Mouse (Mus musculus) hindbrain, embryonic 12.5 days (tissue): ENCODE results near the gene Zfc3h1. TPM values are rescaled to one million over a fixed set of nuclear protein-coding genes. Genes with fewer than 3 reads are reported as not detected.
A peak's percentile ranks its signal among the peaks of the same experiment; 100 is the strongest.

Source experiments
- ATAC-seq: fragments of 200-750 bp; cut with Nextera tagmentation; 2 replicates; pipeline ENCODE4 v1.8.0; 2017; ENCODE audit warnings: moderate TSS enrichment; ENCODE audit not compliant: low FRiP score
- H3K27ac ChIP-seq: fragments of 300-500 bp; sonication (generic); 2 replicates; pipeline ENCODE4 v1.5.1; 2016; ENCODE audit warnings: mild to moderate bottlenecking
- H3K27me3 ChIP-seq: fragments of 300-500 bp; sonication (generic); 2 replicates; pipeline ENCODE4 v1.6.1; 2016; ENCODE audit warnings: mild to moderate bottlenecking
- H3K36me3 ChIP-seq: fragments of 300-500 bp; sonication (generic); 2 replicates; pipeline ENCODE4 v1.6.1; 2016; ENCODE audit warnings: mild to moderate bottlenecking
- H3K4me1 ChIP-seq: fragments of 300-500 bp; sonication (generic); 2 replicates; pipeline ENCODE4 v1.6.1; 2016
- H3K4me2 ChIP-seq: fragments of 300-500 bp; sonication (generic); replicated peaks from 2 replicates; pipeline ENCODE4 v1.6.1; 2016; ENCODE audit warnings: mild to moderate bottlenecking
- H3K4me3 ChIP-seq: fragments of 300-500 bp; sonication (generic); 2 replicates; pipeline ENCODE4 v1.5.1; 2016; ENCODE audit warnings: mild to moderate bottlenecking
- H3K9ac ChIP-seq: fragments of 300-500 bp; sonication (generic); 2 replicates; pipeline ENCODE4 v1.6.1; 2016; ENCODE audit warnings: mild to moderate bottlenecking, moderate library complexity
- H3K9me3 ChIP-seq: fragments of 300-500 bp; sonication (generic); replicated peaks from 2 replicates; pipeline ENCODE4 v1.6.1; 2016; ENCODE audit warnings: mild to moderate bottlenecking
- WGBS: fragments of 180-500 bp; shearing (Covaris S2); methylation state at CpG from one replicate; pipeline ENCODE4 v1.1.7; 2016; 5-methylcytosine and 5-hydroxymethylcytosine counted together
- polyA plus RNA-seq: library from polyadenylated mRNA; unstranded; fragments of >200 nt; fragmentation: Nextera tagmentation; extraction: Ambion mirVana; gene quantifications from 2 replicates; pipeline ENCODE4 v1.2.1, GENCODE M21; 2016

Gene Zfc3h1
- polyA plus RNA-seq: 26.3 and 28.2 TPM in 2 replicates

GRCm38 (mm10) chr10:115384221-115385017, at the start of gene Zfc3h1, which contains the start of gene Thap2:
Gene Zfc3h1 (plus strand): TSS chr10:115384959.
Gene Thap2 (minus strand): TSS chr10:115384443.
- Histone ChIP-seq H3K4me3 (peak within 1 kb of the TSS; percentile 98), H3K27me3 (no peaks in the 10 kb centered on the region), H3K4me1 (peaks cover 40% of the 10 kb centered on the region), H3K36me3 (0 out of 2 replicates have a peak, but pooled peaks cover 9% of the 10 kb centered on the region), H3K9ac (peak within 1 kb of the TSS; percentile 95), H3K4me2 (peak within 1 kb of the TSS; percentile 66), H3K9me3 (no peaks in the 10 kb centered on the region), H3K27ac (peak within 1 kb of the TSS; percentile 99)
- peak; percentile 99 for ATAC-seq
- WGBS: under 1% methylated on average over 62 of the region's 65 CpGs

- Histone ChIP-seq H3K4me3 (no peak overlapping the region), H3K4me2 (no peak overlapping the region), H3K27ac (no peak overlapping the region), H3K9ac (no peak overlapping the region), H3K4me1 (no peaks in the 10 kb centered on the region), H3K27me3 (no peaks in the 10 kb centered on the region), H3K9me3 (no peaks in the 10 kb centered on the region), H3K36me3 (peaks cover 26% of the 10 kb centered on the region)
- WGBS: 90% methylated on average over 4 of the region's 4 CpGs
- ATAC-seq: no peak
These were observed 47.9 kb upstream of the Zfc3h1 start for GRCm38 (mm10) chr10:115336901-115337300.

DNA sequence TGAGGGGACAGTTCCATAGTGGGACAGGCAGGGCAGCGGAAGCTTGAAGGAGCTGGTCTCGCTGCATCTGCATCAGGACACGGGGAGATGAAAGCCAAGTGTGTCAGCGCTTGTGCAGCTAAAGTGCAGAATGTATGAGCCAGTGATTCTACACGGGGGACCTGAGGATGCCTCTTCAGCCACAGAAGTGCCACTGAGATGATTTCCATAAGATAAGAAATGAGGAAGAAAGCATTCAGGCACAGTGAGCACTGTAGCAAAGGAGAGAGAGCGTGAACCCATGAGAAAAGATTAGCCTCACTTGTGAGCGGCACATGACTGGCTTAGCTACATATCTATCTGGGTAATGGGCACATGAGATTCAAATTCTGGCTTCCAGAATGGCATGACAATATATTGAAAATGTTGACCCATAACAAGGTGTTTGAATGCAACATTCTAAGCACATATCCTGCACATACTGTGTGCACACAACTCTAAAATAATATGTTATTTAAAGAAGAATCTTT, 44.9 kb upstream of the Zfc3h1 start:
- no peaks in the 10 kb centered on the region for H3K4me1 ChIP-seq
- no peak overlapping the region for H3K4me2 ChIP-seq
- H3K27me3 ChIP-seq: no peaks in the 10 kb centered on the region
- H3K36me3 ChIP-seq: peaks cover 45% of the 10 kb centered on the region
- no peak for ATAC-seq
- 93% methylated on average over 7 of the region's 7 CpGs for WGBS
- H3K27ac ChIP-seq: no peak overlapping the region
- H3K4me3 ChIP-seq: no peak overlapping the region
- H3K9ac ChIP-seq: no peak overlapping the region
- no peaks in the 10 kb centered on the region for H3K9me3 ChIP-seq

DNA sequence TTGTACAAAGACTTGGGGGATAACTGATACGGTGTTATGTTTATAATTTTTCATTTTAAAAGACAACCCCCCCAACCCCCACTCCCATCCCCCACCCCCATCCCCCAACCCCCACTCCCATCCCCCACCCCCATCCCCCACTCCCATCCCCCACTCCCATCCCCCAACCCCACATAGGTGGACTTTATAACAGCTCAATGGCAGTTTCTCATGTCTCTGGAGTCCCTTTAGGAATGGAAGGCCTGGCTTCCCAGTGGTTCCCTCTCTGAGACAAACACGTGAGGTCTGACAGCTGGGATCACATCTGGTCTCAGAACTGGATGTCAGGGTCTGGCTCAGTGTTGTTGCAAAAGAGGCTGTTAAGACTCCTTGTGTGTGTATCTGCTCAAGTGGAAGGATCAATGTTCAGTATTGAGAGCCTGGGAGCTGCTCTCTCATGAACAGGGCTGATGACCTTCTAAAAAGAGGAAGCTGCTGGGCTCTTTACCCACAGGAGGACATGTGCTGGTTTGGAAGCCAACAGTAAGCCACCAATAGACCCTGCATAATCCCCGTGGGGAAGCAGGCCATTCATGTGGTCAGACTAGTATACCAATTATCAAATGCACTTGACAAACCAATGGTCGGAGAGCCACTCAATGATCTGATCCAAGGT, 41.9 kb upstream of the Zfc3h1 start:
- Histone ChIP-seq H3K4me2 (no peak overlapping the region), H3K4me3 (no peak overlapping the region), H3K27me3 (no peaks in the 10 kb centered on the region), H3K36me3 (peaks cover 64% of the 10 kb centered on the region), H3K4me1 (no peaks in the 10 kb centered on the region), H3K27ac (no peak overlapping the region), H3K9me3 (no peaks in the 10 kb centered on the region), H3K9ac (no peak overlapping the region)
- WGBS: 93% methylated on average over 4 of the region's 4 CpGs
- ATAC-seq: no peak

DNA sequence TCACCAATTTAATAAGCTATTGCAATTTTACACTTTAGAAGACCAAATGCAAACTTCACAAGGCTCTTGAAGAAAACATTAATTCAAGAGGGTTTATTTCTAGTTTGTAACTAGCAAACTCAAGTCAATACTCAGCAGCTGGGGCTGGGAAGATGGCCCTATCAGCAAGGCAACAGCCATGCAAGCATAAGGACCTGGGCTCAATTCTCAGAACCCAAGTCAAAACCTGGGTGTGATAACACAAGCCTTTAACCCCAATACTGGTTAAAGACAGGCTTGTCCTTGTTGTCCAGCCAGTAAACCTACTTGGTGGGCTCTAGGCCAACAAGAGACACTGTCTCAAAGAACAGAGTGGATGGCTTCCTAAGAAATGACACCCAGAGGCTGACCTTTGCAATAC, 38.3 kb upstream of the Zfc3h1 start:
- Histone ChIP-seq H3K4me3 (no peak overlapping the region), H3K4me2 (no peak overlapping the region), H3K4me1 (0 out of 2 replicates have a peak, but pooled peaks cover 3% of the 10 kb centered on the region), H3K27ac (no peak overlapping the region), H3K36me3 (peaks cover 43% of the 10 kb centered on the region), H3K9ac (no peak overlapping the region), H3K9me3 (no peaks in the 10 kb centered on the region), H3K27me3 (no peaks in the 10 kb centered on the region)
- no peak for ATAC-seq

GRCm38 (mm10) chr10:115348131-115348530, 36.6 kb upstream of the Zfc3h1 start:
- no peaks in the 10 kb centered on the region for H3K9me3 ChIP-seq
- no peak for ATAC-seq
- WGBS: 87% methylated on average over 6 of the region's 6 CpGs

DNA sequence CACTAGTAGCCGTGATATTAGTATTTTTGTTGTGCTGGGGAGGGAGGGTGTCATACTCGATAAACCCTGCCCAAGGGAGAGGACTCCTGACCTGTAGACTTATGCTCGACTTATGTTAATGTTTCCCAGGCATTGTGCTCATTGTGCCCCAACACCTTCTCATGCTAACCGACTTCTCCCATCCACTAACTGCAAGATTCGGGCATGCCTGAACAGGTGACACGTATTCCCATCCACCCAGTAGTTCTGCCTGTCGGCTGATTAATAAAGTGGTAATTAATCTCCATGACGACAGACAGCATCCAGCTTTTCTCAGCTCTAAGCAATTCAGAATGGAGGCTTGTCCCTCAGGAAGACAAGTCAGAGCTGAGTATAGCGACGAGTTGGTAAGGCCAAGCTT, 35.7 kb upstream of the Zfc3h1 start:
- Histone ChIP-seq H3K4me3 (no peak overlapping the region), H3K4me1 (0 out of 2 replicates have a peak, but pooled peaks cover 3% of the 10 kb centered on the region), H3K27ac (no peak overlapping the region), H3K9me3 (no peaks in the 10 kb centered on the region), H3K9ac (no peak overlapping the region), H3K36me3 (peaks cover 24% of the 10 kb centered on the region), H3K4me2 (no peak overlapping the region), H3K27me3 (no peaks in the 10 kb centered on the region)
- 76% methylated on average over 10 of the region's 10 CpGs for WGBS
- ATAC-seq: no peak

More at GRCm38 (mm10) chr10:115348131-115348530, 36.6 kb upstream of the Zfc3h1 start:
- Histone ChIP-seq H3K27me3 (no peaks in the 10 kb centered on the region), H3K4me1 (0 out of 2 replicates have a peak, but pooled peaks cover 3% of the 10 kb centered on the region), H3K4me2 (no peak overlapping the region), H3K27ac (no peak overlapping the region), H3K36me3 (peaks cover 32% of the 10 kb centered on the region), H3K4me3 (no peak overlapping the region), H3K9ac (no peak overlapping the region)

DNA sequence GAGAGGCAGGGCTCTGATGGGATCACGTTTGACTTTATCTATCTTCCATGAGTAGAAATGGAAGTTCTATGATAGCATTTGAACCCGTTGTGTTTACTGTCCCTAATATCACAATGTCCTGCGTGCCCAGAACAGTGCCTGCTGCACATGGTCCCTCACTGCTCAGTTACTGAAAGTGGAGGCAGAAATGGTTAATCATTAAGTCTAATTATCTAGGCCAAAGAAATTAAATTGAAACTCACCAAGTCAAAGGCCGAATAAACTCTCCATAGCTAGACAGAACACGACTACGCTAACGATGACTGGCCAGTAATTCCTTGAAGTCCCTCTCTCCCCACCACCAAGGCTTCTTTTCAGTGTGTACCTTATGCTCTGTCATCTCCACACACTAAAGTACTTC, 35.2 kb upstream of the Zfc3h1 start:
- H3K4me3 ChIP-seq: no peak overlapping the region
- ATAC-seq: no peak
- H3K9ac ChIP-seq: no peak overlapping the region
- no peaks in the 10 kb centered on the region for H3K9me3 ChIP-seq
- no peaks in the 10 kb centered on the region for H3K27me3 ChIP-seq
- H3K4me1 ChIP-seq: 0 out of 2 replicates have a peak, but pooled peaks cover 3% of the 10 kb centered on the region
- peaks cover 24% of the 10 kb centered on the region for H3K36me3 ChIP-seq
- whole genome bisulfite sequencing: 85% methylated on average over 7 of the region's 7 CpGs
- H3K27ac ChIP-seq: no peak overlapping the region
- H3K4me2 ChIP-seq: no peak overlapping the region

DNA sequence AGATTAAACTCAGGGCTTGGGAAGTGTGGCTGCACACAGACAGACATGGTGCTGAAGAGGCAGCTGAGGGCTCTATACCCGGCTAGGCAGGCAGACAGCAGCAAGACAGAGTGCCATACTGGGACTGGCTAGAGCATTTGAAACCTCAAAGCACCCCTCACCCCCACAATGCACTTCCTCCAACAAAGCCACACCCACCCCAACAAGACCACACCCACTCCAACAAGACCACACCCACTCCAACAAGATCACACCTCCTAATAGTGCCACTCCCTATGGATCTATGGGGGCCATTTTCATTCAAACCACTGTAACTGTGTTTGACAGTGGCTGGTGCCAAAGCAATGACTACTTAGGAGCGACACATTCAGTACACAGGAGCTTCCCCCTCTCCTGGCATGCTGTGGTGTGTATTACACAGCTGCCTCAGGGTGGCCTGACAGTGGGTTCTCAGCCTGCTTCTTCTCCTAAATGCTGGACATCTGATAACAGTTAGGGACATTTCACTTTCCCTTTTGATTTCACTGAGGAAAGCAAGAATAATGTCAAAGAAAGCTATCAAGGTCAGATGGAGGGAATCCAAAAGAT, 33.9 kb upstream of the Zfc3h1 start:
- WGBS: 84% methylated on average over 2 of the region's 2 CpGs
- H3K4me1 ChIP-seq: 0 out of 2 replicates have a peak, but pooled peaks cover 3% of the 10 kb centered on the region
- no peak overlapping the region for H3K27ac ChIP-seq
- no peak overlapping the region for H3K4me3 ChIP-seq
- no peaks in the 10 kb centered on the region for H3K27me3 ChIP-seq
- peaks cover 20% of the 10 kb centered on the region for H3K36me3 ChIP-seq
- H3K9ac ChIP-seq: no peak overlapping the region
- H3K4me2 ChIP-seq: no peak overlapping the region
- no peaks in the 10 kb centered on the region for H3K9me3 ChIP-seq
- no peak for ATAC-seq

- no peak for ATAC-seq
- Histone ChIP-seq H3K4me2 (no peak overlapping the region), H3K4me1 (no peaks in the 10 kb centered on the region)
These were observed 30.2 kb upstream of the Zfc3h1 start for GRCm38 (mm10) chr10:115354553-115354952.

DNA sequence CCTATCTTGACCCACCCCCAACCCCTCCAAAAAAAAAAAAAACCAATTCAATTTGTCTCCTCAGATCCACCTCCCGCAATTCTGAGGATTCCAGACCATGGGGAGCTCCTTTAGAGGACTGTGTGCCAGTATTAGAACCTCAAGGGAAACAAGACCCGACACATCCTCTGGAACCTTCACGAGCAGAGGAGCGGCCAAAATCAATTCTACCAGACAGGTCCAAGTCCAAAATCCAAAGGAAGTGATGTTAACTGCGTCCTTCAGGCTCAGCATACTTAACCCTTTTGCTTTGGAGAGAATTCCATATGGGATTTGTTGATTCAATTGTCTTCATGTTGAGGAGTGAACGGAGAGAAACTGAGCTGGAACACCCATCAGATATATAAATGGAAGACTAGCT, 29.7 kb upstream of the Zfc3h1 start:
- H3K4me1 ChIP-seq: no peaks in the 10 kb centered on the region
- no peak for ATAC-seq
- no peaks in the 10 kb centered on the region for H3K27me3 ChIP-seq
- H3K27ac ChIP-seq: no peak overlapping the region
- H3K9me3 ChIP-seq: no peaks in the 10 kb centered on the region
- H3K36me3 ChIP-seq: peaks cover 17% of the 10 kb centered on the region
- no peak overlapping the region for H3K4me2 ChIP-seq
- no peak overlapping the region for H3K4me3 ChIP-seq
- no peak overlapping the region for H3K9ac ChIP-seq
- WGBS: 89% methylated on average over 6 of the region's 6 CpGs

More at GRCm38 (mm10) chr10:115354553-115354952, 30.2 kb upstream of the Zfc3h1 start:
- WGBS: 74% methylated on average over 6 of the region's 6 CpGs
- peaks cover 17% of the 10 kb centered on the region for H3K36me3 ChIP-seq
- H3K27me3 ChIP-seq: no peaks in the 10 kb centered on the region
- no peak overlapping the region for H3K4me3 ChIP-seq
- H3K27ac ChIP-seq: no peak overlapping the region
- H3K9ac ChIP-seq: no peak overlapping the region
- H3K9me3 ChIP-seq: no peaks in the 10 kb centered on the region

GRCm38 (mm10) chr10:115356106-115356505, 28.7 kb upstream of the Zfc3h1 start:
- 94% methylated on average over 5 of the region's 7 CpGs for WGBS
- no peaks in the 10 kb centered on the region for H3K9me3 ChIP-seq
- no peak overlapping the region for H3K27ac ChIP-seq
- H3K4me2 ChIP-seq: no peak overlapping the region
- ATAC-seq: no peak
- H3K4me3 ChIP-seq: no peak overlapping the region
- no peaks in the 10 kb centered on the region for H3K27me3 ChIP-seq
- peaks cover 2% of the 10 kb centered on the region for H3K4me1 ChIP-seq
- H3K9ac ChIP-seq: no peak overlapping the region
- peaks cover 17% of the 10 kb centered on the region for H3K36me3 ChIP-seq
